Mouse (Mus musculus) E14TG2a.4 (cell line): Measurements from ENCODE around the gene Asb2.

ENCODE experiments used
- CTCF ChIP-seq: conservative IDR thresholded peaks from 2 replicates; pipeline ENCODE4 v1.5.1; 2014; ENCODE audit warnings: low read length
- NANOG ChIP-seq: IDR thresholded peaks from 2 replicates; pipeline ENCODE4 v1.6.1; 2014; ENCODE audit warnings: borderline replicate concordance, low read length, mixed read lengths
- POU5F1 ChIP-seq: IDR thresholded peaks from 2 replicates; pipeline ENCODE4 v1.6.1; 2014; ENCODE audit warnings: low read length, borderline replicate concordance

- TF ChIP-seq CTCF (no peak), POU5F1 (no peak), NANOG (no peak)
Observed at GRCm38 (mm10) chr12:103302960-103303359, 52.8 kb downstream of the Asb2 start.
